7 mouse cellular contexts compared by ENCODE assay signal in the genomic region with DNA sequence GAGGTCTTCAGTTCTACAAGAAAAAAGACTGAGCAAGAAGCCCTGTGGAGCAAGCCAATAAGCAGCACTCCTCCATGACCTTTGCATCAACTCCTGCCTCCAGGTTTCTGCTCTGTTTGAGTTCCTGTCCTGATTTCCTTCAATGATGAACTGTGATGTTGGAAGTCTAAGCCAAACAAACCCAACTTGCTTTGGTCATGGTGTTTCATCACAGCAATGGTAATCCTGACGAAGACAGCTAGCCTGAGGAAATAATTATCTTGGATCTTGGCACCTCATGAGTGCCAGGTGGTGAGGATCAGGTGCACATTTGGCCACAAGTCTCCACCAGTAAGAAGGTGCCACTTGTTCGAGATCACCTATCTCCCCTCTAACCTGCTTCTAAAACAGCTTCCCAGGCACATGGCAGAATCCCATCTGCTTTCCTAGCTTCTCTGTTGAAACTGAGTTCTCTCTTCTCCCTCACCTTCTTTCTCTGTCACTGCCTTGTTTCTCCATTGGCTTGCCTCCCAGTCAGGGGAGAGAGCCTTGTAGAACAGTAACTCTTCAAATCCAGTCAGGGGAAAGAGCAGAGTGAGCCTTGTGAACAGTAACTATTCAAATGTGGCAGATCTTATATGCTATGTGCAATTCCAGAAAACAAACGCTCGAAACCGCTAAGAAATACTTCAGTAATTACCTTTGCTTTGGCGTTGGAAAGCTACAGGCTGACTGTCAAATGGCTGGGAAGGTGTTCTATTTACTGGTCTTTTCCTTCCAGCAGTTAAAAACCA. TPM values are rescaled to one million over a fixed set of nuclear protein-coding genes. Genes with fewer than 3 reads are reported as not detected.
DNase-seq lines count a peak whose midpoint lies in the region; ATAC-seq and TF ChIP-seq lines count a peak whose summit lies in the region.

Gene Baz1a, minus strand, starts transcription at position 723 of the 773 bp plus-strand sequence.

- no peaks in the 10 kb centered on the region for H3K9me3 ChIP-seq in midbrain, embryonic 10.5 days (replicated peaks)
- no peaks in the 10 kb centered on the region for H3K9me3 ChIP-seq in midbrain, postnatal 0 days (ENCODE audit: low read length)
- H3K9me3 ChIP-seq in intestine, embryonic 15.5 days = no peaks in the 10 kb centered on the region

- H3K36me3 ChIP-seq in midbrain, embryonic 10.5 days = no peaks in the 10 kb centered on the region
- H3K36me3 ChIP-seq in midbrain, postnatal 0 days (ENCODE audit: insufficient read depth, low read length) = no peaks in the 10 kb centered on the region
- no peaks in the 10 kb centered on the region for H3K36me3 ChIP-seq in intestine, embryonic 15.5 days

- H3K4me2 ChIP-seq in midbrain, postnatal 0 days (ENCODE audit: low read depth, low read length, poor library complexity, severe bottlenecking) = no peak within 1 kb of the TSS
- H3K4me2 ChIP-seq in intestine, embryonic 15.5 days (replicated peaks) = no peak within 1 kb of the TSS

- no peaks in the 10 kb centered on the region for H3K27me3 ChIP-seq in midbrain, embryonic 10.5 days (ENCODE audit: low read depth, poor library complexity, severe bottlenecking)
- no peaks in the 10 kb centered on the region for H3K27me3 ChIP-seq in midbrain, postnatal 0 days (ENCODE audit: insufficient read depth, low read length)
- H3K27me3 ChIP-seq in intestine, embryonic 15.5 days (replicated peaks) = no peaks in the 10 kb centered on the region

- DNase-seq in midbrain, embryonic 10.5 days (ENCODE audit: low spot score) = no peak
- no peak for DNase-seq in midbrain, postnatal 0 days (ENCODE audit: low spot score)
- DNase-seq in thymus, postnatal 14 days = no peak
- DNase-seq in B cell, adult 2 months = no peak

- no peak within 1 kb of the TSS for H3K27ac ChIP-seq in midbrain, embryonic 10.5 days (replicated peaks)
- no peak within 1 kb of the TSS for H3K27ac ChIP-seq in midbrain, postnatal 0 days (ENCODE audit: low read depth, low read length)
- no peak within 1 kb of the TSS for H3K27ac ChIP-seq in intestine, embryonic 15.5 days

- TF ChIP-seq CTCF in midbrain, postnatal 0 days (IDR thresholded peaks at IDR 0.05) = no peak

- no peaks in the 10 kb centered on the region for H3K4me1 ChIP-seq in midbrain, embryonic 10.5 days
- no peaks in the 10 kb centered on the region for H3K4me1 ChIP-seq in midbrain, postnatal 0 days (ENCODE audit: insufficient read depth, low read length)
- no peaks in the 10 kb centered on the region for H3K4me1 ChIP-seq in intestine, embryonic 15.5 days (replicated peaks)

- H3K4me3 ChIP-seq in midbrain, embryonic 10.5 days = no peak within 1 kb of the TSS
- H3K4me3 ChIP-seq in midbrain, postnatal 0 days (ENCODE audit: low read depth, low read length) = no peak within 1 kb of the TSS
- H3K4me3 ChIP-seq in intestine, embryonic 15.5 days (replicated peaks) = no peak within 1 kb of the TSS

- 87% methylated on average over 6 of the region's 6 CpGs for WGBS in midbrain, embryonic 10.5 days
- WGBS in midbrain, postnatal 0 days = 91% methylated on average over 6 of the region's 6 CpGs
- WGBS in intestine, embryonic 15.5 days = 88% methylated on average over 6 of the region's 6 CpGs

- no peak within 1 kb of the TSS for H3K9ac ChIP-seq in midbrain, postnatal 0 days (replicated peaks; ENCODE audit: low read length, poor library complexity, severe bottlenecking)
- no peak within 1 kb of the TSS for H3K9ac ChIP-seq in intestine, embryonic 15.5 days

- ATAC-seq in midbrain, postnatal 0 days (ENCODE audit: low FRiP score) = no peak
- ATAC-seq in common myeloid progenitor, adult 5-6 weeks (replicated peaks; ENCODE audit: low read depth, poor library complexity, severe bottlenecking) = no peak
- ATAC-seq in intestine, embryonic 15.5 days = no peak
- no peak for ATAC-seq in neutrophil, adult 5-6 weeks (ENCODE audit: extremely low read depth, insufficient number of reproducible peaks, low FRiP score, poor library complexity, severe bottlenecking)

RNA-seq across cellular contexts. Expression of gene Baz1a, which starts in this region (rescaled TPM):
- 30.9 and 34.8 TPM in 2 replicates for polyA plus RNA-seq in midbrain, embryonic 10.5 days (2016; fragmentation: Nextera tagmentation; extraction: Ambion mirVana)
- total RNA-seq in midbrain, postnatal 0 days (2014; rRNA removed) = 2.1 and 4.4 TPM in 2 replicates
- 2.0 and 2.6 TPM in 2 replicates for polyA plus RNA-seq in midbrain, postnatal 0 days (2015; fragmentation: Nextera tagmentation; extraction: Ambion mirVana)
- 98.0 and 152 TPM in 2 replicates for total RNA-seq in common myeloid progenitor, adult 5-6 weeks (2017)
- 21.3 and 29.1 TPM in 2 replicates for polyA plus RNA-seq in intestine, embryonic 15.5 days (2015; fragmentation: Nextera tagmentation; extraction: Ambion mirVana)
- total RNA-seq in neutrophil, adult 5-6 weeks (2017) = 143 and 145 TPM in 2 replicates

Comparison
In these comparisons a context has a peak if more than half of its experiments do, and no peak if none do; other contexts are left out.
1. RNA of gene Baz1a (total RNA-seq): 98.0 to 152 TPM in common myeloid progenitor, adult 5-6 weeks and 143 to 145 TPM in neutrophil, adult 5-6 weeks; 2.1 to 4.4 TPM in midbrain, postnatal 0 days; every median in the first group is over 10 times any median in the second.